Mouse (Mus musculus) lung, embryonic 15.5 days (tissue): ENCODE data around the gene Cep89. TPM values are rescaled to one million over a fixed set of nuclear protein-coding genes. Genes with fewer than 3 reads are reported as not detected.
A peak's percentile ranks its signal among the peaks of the same experiment; 100 is the strongest.

Experiments used
- ATAC-seq: fragments of 200-750 bp; cut with Nextera tagmentation; 2 replicates; pipeline ENCODE4 v1.8.0; 2017; ENCODE audit warnings: moderate number of reproducible peaks, borderline replicate concordance; ENCODE audit not compliant: low FRiP score, low TSS enrichment; ENCODE audit errors: extremely low read depth
- H3K27ac ChIP-seq: fragments of 300-500 bp; sonication (generic); 2 replicates; pipeline ENCODE4 v1.5.1; 2015; ENCODE audit warnings: moderate library complexity, mild to moderate bottlenecking, inconsistent platforms
- H3K27me3 ChIP-seq: fragments of 300-500 bp; sonication (generic); 2 replicates; pipeline ENCODE4 v1.6.1; 2015; ENCODE audit warnings: inconsistent platforms
- H3K36me3 ChIP-seq: fragments of 300-500 bp; sonication (generic); 2 replicates; pipeline ENCODE4 v1.6.1; 2015; ENCODE audit warnings: inconsistent platforms
- H3K4me1 ChIP-seq: fragments of 300-500 bp; sonication (generic); 2 replicates; pipeline ENCODE4 v1.6.1; 2015; ENCODE audit warnings: inconsistent platforms
- H3K4me2 ChIP-seq: fragments of 300-500 bp; sonication (generic); 2 replicates; pipeline ENCODE4 v1.6.1; 2015; ENCODE audit warnings: inconsistent platforms, mild to moderate bottlenecking, moderate library complexity
- H3K4me3 ChIP-seq: fragments of 300-500 bp; sonication (generic); 2 replicates; pipeline ENCODE4 v1.5.1; 2015; ENCODE audit warnings: mild to moderate bottlenecking, inconsistent platforms
- H3K9ac ChIP-seq: fragments of 300-500 bp; sonication (generic); 2 replicates; pipeline ENCODE4 v1.6.1; 2015; ENCODE audit warnings: inconsistent platforms
- H3K9me3 ChIP-seq: fragments of 300-500 bp; sonication (generic); 2 replicates; pipeline ENCODE4 v1.6.1; 2016; ENCODE audit warnings: inconsistent platforms
- WGBS: fragments of 180-500 bp; shearing (Covaris S2); methylation state at CpG from one replicate; pipeline ENCODE4 v1.1.7; 2015; 5-methylcytosine and 5-hydroxymethylcytosine counted together
- polyA plus RNA-seq: library from polyadenylated mRNA; unstranded; fragments of >200 nt; fragmentation: Nextera tagmentation; extraction: Ambion mirVana; gene quantifications from 2 replicates; pipeline ENCODE4 v1.2.1, GENCODE M21; 2015

Cep89 gene
- polyA plus RNA-seq: 52.9 and 56.8 TPM in 2 replicates

- Histone ChIP-seq H3K9ac (peak within 1 kb of the TSS; percentile 67), H3K27me3 (no peaks in the 10 kb centered on the region), H3K4me1 (peaks cover 18% of the 10 kb centered on the region), H3K4me3 (peak within 1 kb of the TSS; percentile 71), H3K27ac (peak within 1 kb of the TSS; percentile 35; the same call in 1 of the 2 replicates), H3K4me2 (peak within 1 kb of the TSS; percentile 86), H3K9me3 (no peaks in the 10 kb centered on the region), H3K36me3 (peaks cover 28% of the 10 kb centered on the region)
- ATAC-seq: peak; percentile 96
- WGBS: 0% methylated on average over 28 of the region's 28 CpGs
These were observed at the start of gene Cep89, which contains the start of gene Faap24 for GRCm38 (mm10) chr7:35396542-35397168. TSS of gene Cep89 (plus strand) at chr7:35397035. TSS of gene Faap24 (minus strand) at chr7:35396836.

- ATAC-seq: 0 out of 2 replicates have a peak, but pooled peaks have one; percentile 23
- 43% methylated on average over 17 of the region's 18 CpGs for WGBS
These were observed 48.7 kb upstream of the Cep89 start for GRCm38 (mm10) chr7:35347918-35348700.

GRCm38 (mm10) chr7:35349022-35349421 is 47.8 kb upstream of the Cep89 start:
- Histone ChIP-seq H3K9ac (no peak overlapping the region), H3K4me2 (no peak overlapping the region), H3K36me3 (no peaks in the 10 kb centered on the region), H3K9me3 (no peaks in the 10 kb centered on the region), H3K27me3 (no peaks in the 10 kb centered on the region), H3K4me1 (no peaks in the 10 kb centered on the region), H3K4me3 (no peak overlapping the region), H3K27ac (no peak overlapping the region)
- 87% methylated on average over 4 of the region's 4 CpGs for WGBS
- no peak for ATAC-seq

More at GRCm38 (mm10) chr7:35347918-35348700, 48.7 kb upstream of the Cep89 start:
- no peaks in the 10 kb centered on the region for H3K27me3 ChIP-seq
- no peak overlapping the region for H3K4me3 ChIP-seq
- H3K36me3 ChIP-seq: no peaks in the 10 kb centered on the region
- H3K4me1 ChIP-seq: no peaks in the 10 kb centered on the region
- H3K4me2 ChIP-seq: no peak overlapping the region
- H3K9ac ChIP-seq: no peak overlapping the region
- H3K27ac ChIP-seq: peak overlapping the region; percentile 41; the same call in 1 of the 2 replicates
- no peaks in the 10 kb centered on the region for H3K9me3 ChIP-seq

GRCm38 (mm10) chr7:35349886-35350684 is 46.8 kb upstream of the Cep89 start:
- no peak overlapping the region for H3K27ac ChIP-seq
- no peak overlapping the region for H3K4me3 ChIP-seq
- H3K27me3 ChIP-seq: no peaks in the 10 kb centered on the region
- no peaks in the 10 kb centered on the region for H3K36me3 ChIP-seq
- 74% methylated on average over 8 of the region's 8 CpGs for WGBS
- H3K9ac ChIP-seq: no peak overlapping the region
- no peak overlapping the region for H3K4me2 ChIP-seq
- no peaks in the 10 kb centered on the region for H3K4me1 ChIP-seq
- H3K9me3 ChIP-seq: no peaks in the 10 kb centered on the region
- no peak for ATAC-seq

- Histone ChIP-seq H3K9ac (no peak overlapping the region), H3K9me3 (no peaks in the 10 kb centered on the region), H3K27ac (no peak overlapping the region), H3K36me3 (no peaks in the 10 kb centered on the region), H3K4me1 (no peaks in the 10 kb centered on the region), H3K4me2 (no peak overlapping the region), H3K27me3 (no peaks in the 10 kb centered on the region), H3K4me3 (no peak overlapping the region)
- no peak for ATAC-seq
- 87% methylated on average over 3 of the region's 3 CpGs for WGBS
These were observed 45.7 kb upstream of the Cep89 start for GRCm38 (mm10) chr7:35351155-35351554.

GRCm38 (mm10) chr7:35353306-35353705 is 43.5 kb upstream of the Cep89 start:
- Histone ChIP-seq H3K9me3 (no peaks in the 10 kb centered on the region), H3K27ac (no peak overlapping the region), H3K36me3 (no peaks in the 10 kb centered on the region), H3K27me3 (no peaks in the 10 kb centered on the region), H3K9ac (no peak overlapping the region), H3K4me2 (no peak overlapping the region), H3K4me3 (no peak overlapping the region), H3K4me1 (no peaks in the 10 kb centered on the region)
- ATAC-seq: no peak
- 93% methylated on average over 15 of the region's 15 CpGs for WGBS

GRCm38 (mm10) chr7:35355303-35355872 is 41.4 kb upstream of the Cep89 start:
- Histone ChIP-seq H3K4me1 (no peaks in the 10 kb centered on the region), H3K9me3 (no peaks in the 10 kb centered on the region), H3K27me3 (no peaks in the 10 kb centered on the region), H3K4me2 (no peak overlapping the region), H3K27ac (no peak overlapping the region), H3K9ac (no peak overlapping the region), H3K36me3 (no peaks in the 10 kb centered on the region), H3K4me3 (no peak overlapping the region)
- no peak for ATAC-seq
- 37% methylated on average over 5 of the region's 5 CpGs for WGBS

GRCm38 (mm10) chr7:35357621-35358020 is 39.2 kb upstream of the Cep89 start:
- ATAC-seq: no peak
- H3K4me3 ChIP-seq: no peak overlapping the region
- H3K9me3 ChIP-seq: no peaks in the 10 kb centered on the region
- no peaks in the 10 kb centered on the region for H3K36me3 ChIP-seq
- H3K4me2 ChIP-seq: no peak overlapping the region
- H3K27me3 ChIP-seq: no peaks in the 10 kb centered on the region
- H3K4me1 ChIP-seq: no peaks in the 10 kb centered on the region
- WGBS: 76% methylated on average over 12 of the region's 12 CpGs
- no peak overlapping the region for H3K9ac ChIP-seq
- no peak overlapping the region for H3K27ac ChIP-seq

- no peak overlapping the region for H3K4me2 ChIP-seq
- H3K9me3 ChIP-seq: no peaks in the 10 kb centered on the region
- H3K27me3 ChIP-seq: no peaks in the 10 kb centered on the region
- H3K36me3 ChIP-seq: no peaks in the 10 kb centered on the region
- H3K4me1 ChIP-seq: no peaks in the 10 kb centered on the region
- WGBS: 36% methylated on average over 5 of the region's 5 CpGs
- H3K4me3 ChIP-seq: no peak overlapping the region
- H3K27ac ChIP-seq: no peak overlapping the region
- ATAC-seq: no peak
- H3K9ac ChIP-seq: no peak overlapping the region
These were observed 34.6 kb upstream of the Cep89 start for GRCm38 (mm10) chr7:35362253-35362652.

GRCm38 (mm10) chr7:35362868-35363267 is 34.0 kb upstream of the Cep89 start:
- Histone ChIP-seq H3K4me2 (no peak overlapping the region), H3K9ac (no peak overlapping the region), H3K27ac (no peak overlapping the region), H3K4me1 (no peaks in the 10 kb centered on the region), H3K9me3 (no peaks in the 10 kb centered on the region), H3K36me3 (no peaks in the 10 kb centered on the region), H3K27me3 (no peaks in the 10 kb centered on the region), H3K4me3 (no peak overlapping the region)
- 44% methylated on average over 5 of the region's 5 CpGs for WGBS
- ATAC-seq: no peak

- no peak overlapping the region for H3K27ac ChIP-seq
- no peaks in the 10 kb centered on the region for H3K27me3 ChIP-seq
- H3K9ac ChIP-seq: no peak overlapping the region
- WGBS: 68% methylated on average over 12 of the region's 12 CpGs
- H3K9me3 ChIP-seq: no peaks in the 10 kb centered on the region
- no peaks in the 10 kb centered on the region for H3K4me1 ChIP-seq
- no peak for ATAC-seq
- H3K4me3 ChIP-seq: no peak overlapping the region
- no peak overlapping the region for H3K4me2 ChIP-seq
- H3K36me3 ChIP-seq: no peaks in the 10 kb centered on the region
These were observed 31.5 kb upstream of the Cep89 start for GRCm38 (mm10) chr7:35365161-35365910.
